Mouse (Mus musculus): Measurements from ENCODE around the gene Traf3. TPM values are rescaled to one million over a fixed set of nuclear protein-coding genes. Genes with fewer than 3 reads are reported as not detected.

The Traf3 gene
- polyA plus RNA-seq, 1 experiment from 2014 or later: 10.2 TPM

DNA sequence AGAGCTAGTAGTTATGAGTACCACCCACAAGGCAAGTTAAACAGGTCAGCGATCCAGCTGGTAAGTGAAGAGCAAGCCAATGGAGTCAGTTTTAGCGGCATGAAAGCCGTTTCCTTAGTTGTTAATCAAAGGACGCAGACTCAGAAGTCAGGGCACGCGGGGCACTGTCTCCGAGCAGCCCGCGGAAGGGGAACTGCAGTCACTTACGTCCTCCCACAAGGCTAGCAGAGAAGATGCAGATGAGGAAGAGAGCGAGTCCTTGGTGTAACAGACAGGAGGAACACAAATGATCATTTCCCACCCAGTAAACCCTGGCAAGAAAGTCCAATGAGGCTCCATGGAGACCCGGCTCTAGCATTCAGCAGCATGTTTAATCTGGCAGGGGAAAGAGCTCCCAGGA is 143.1 kb downstream of the Traf3 start:
- Histone ChIP-seq H3K9me3 (replicated peaks; ENCODE audit: control insufficient read depth, low read length) (no peaks in the 10 kb centered on the region), H3K4me1 (ENCODE audit: control insufficient read depth, insufficient read depth, low read length) (no peaks in the 10 kb centered on the region), H3K4me3 (ENCODE audit: low read depth, low read length) (no peak overlapping the region), H3K9ac (replicated peaks; ENCODE audit: low read length) (no peak overlapping the region), H3K4me2 (ENCODE audit: low read depth, low read length) (no peak overlapping the region), H3K27ac (replicated peaks; ENCODE audit: low read depth, low read length) (no peak overlapping the region), H3K36me3 (replicated peaks; ENCODE audit: control insufficient read depth, insufficient read depth, low read depth, low read length) (peaks cover 15% of the 10 kb centered on the region), H3K27me3 (ENCODE audit: control insufficient read depth, insufficient read depth, low read length) (no peaks in the 10 kb centered on the region)
- 90% methylated on average over 12 of the region's 12 CpGs for WGBS
- ATAC-seq (replicated peaks; ENCODE audit: insufficient number of reproducible peaks, low FRiP score, low TSS enrichment, low read depth) (no peak), DNase-seq (ENCODE audit: low spot score) (no peak)

DNA sequence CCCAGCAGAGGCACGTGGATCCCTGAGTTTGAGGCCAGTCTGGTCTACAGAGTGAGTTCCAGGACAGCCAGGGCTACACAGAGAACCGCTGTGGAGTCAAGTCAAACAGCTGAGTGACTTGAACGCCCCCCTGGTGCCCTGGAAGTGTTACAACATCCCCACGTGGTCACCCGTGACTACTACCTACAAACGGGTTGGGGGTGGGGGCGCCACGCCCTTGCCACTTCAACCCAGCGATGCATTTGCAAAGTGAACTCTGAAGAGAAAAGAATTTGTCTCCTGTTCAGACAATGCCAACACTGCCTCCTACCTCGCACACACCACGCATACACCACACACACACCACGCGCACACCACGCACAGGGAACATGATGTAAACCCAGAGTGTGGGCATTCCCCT is 143.8 kb downstream of the Traf3 start:
- DNase-seq (ENCODE audit: low spot score) (no peak), ATAC-seq (replicated peaks; ENCODE audit: insufficient number of reproducible peaks, low FRiP score, low TSS enrichment, low read depth) (no peak)
- no peak overlapping the region for H3K9ac ChIP-seq (replicated peaks; ENCODE audit: low read length)
- H3K36me3 ChIP-seq (replicated peaks; ENCODE audit: control insufficient read depth, insufficient read depth, low read depth, low read length): peaks cover 15% of the 10 kb centered on the region
- no peaks in the 10 kb centered on the region for H3K4me1 ChIP-seq (ENCODE audit: control insufficient read depth, insufficient read depth, low read length)
- H3K27ac ChIP-seq (replicated peaks; ENCODE audit: low read depth, low read length): no peak overlapping the region
- H3K4me3 ChIP-seq (ENCODE audit: low read depth, low read length): no peak overlapping the region
- H3K9me3 ChIP-seq (replicated peaks; ENCODE audit: control insufficient read depth, low read length): no peaks in the 10 kb centered on the region
- 84% methylated on average over 14 of the region's 14 CpGs for WGBS
- no peak overlapping the region for H3K4me2 ChIP-seq (ENCODE audit: low read depth, low read length)
- H3K27me3 ChIP-seq (ENCODE audit: control insufficient read depth, insufficient read depth, low read length): no peaks in the 10 kb centered on the region

DNA sequence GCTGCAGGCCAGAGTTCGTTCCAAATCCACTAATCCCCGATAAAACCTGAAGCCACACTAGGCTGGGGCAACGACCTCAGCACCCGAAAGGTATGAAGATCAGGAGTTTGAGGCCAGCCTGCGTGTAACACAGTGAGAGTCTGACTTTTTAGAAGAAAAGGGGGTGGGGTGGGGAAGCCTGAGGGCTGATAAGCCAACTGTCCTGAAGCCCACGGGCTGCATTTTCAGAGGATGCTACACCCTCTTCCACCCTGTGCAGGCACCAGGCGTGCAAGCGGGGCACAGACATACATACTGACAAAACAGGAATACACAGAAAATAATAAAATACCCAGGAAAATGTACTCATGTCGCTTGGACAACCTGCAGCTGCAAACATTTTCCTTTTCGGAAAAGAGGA is 145.6 kb downstream of the Traf3 start:
- Histone ChIP-seq H3K9ac (replicated peaks; ENCODE audit: low read length) (no peak overlapping the region), H3K4me1 (ENCODE audit: control insufficient read depth, insufficient read depth, low read length) (no peaks in the 10 kb centered on the region), H3K4me3 (ENCODE audit: low read depth, low read length) (no peak overlapping the region), H3K4me2 (ENCODE audit: low read depth, low read length) (no peak overlapping the region), H3K36me3 (replicated peaks; ENCODE audit: control insufficient read depth, insufficient read depth, low read depth, low read length) (peaks cover 23% of the 10 kb centered on the region), H3K9me3 (replicated peaks; ENCODE audit: control insufficient read depth, low read length) (no peaks in the 10 kb centered on the region), H3K27ac (replicated peaks; ENCODE audit: low read depth, low read length) (no peak overlapping the region), H3K27me3 (ENCODE audit: control insufficient read depth, insufficient read depth, low read length) (no peaks in the 10 kb centered on the region)
- DNase-seq (ENCODE audit: low spot score) (no peak), ATAC-seq (replicated peaks; ENCODE audit: insufficient number of reproducible peaks, low FRiP score, low TSS enrichment, low read depth) (no peak)
- WGBS: 91% methylated on average over 10 of the region's 10 CpGs

DNA sequence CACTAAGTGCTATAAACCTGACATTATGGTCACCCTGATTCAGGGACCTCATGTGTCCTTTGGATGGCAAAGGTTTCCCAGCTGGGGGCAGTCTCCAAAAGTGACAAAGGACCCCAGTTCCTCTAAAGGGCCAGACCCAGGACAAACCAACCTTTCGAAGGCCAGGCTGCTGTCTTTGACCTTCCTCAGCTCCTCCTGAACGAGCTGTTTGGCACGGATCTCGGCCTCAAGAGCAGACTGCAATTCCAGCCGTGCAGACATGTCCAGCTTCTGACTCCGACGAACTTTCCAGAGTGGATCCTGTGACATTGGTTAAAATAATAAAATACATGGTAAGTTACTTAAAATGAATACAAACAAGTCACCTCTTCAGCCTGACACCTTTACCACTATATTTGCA is 148.1 kb downstream of the Traf3 start:
- H3K9ac ChIP-seq (replicated peaks; ENCODE audit: low read length): no peak overlapping the region
- 92% methylated on average over 7 of the region's 7 CpGs for WGBS
- H3K36me3 ChIP-seq (replicated peaks; ENCODE audit: control insufficient read depth, insufficient read depth, low read depth, low read length): peaks cover 37% of the 10 kb centered on the region

More for the DNA sequence above, 148.1 kb downstream of the Traf3 start:
- ATAC-seq (replicated peaks; ENCODE audit: insufficient number of reproducible peaks, low FRiP score, low TSS enrichment, low read depth) (no peak), DNase-seq (ENCODE audit: low spot score) (no peak)
- no peak overlapping the region for H3K27ac ChIP-seq (replicated peaks; ENCODE audit: low read depth, low read length)
- no peaks in the 10 kb centered on the region for H3K27me3 ChIP-seq (ENCODE audit: control insufficient read depth, insufficient read depth, low read length)
- H3K4me1 ChIP-seq (ENCODE audit: control insufficient read depth, insufficient read depth, low read length): no peaks in the 10 kb centered on the region
- H3K4me2 ChIP-seq (ENCODE audit: low read depth, low read length): no peak overlapping the region
- H3K9me3 ChIP-seq (replicated peaks; ENCODE audit: control insufficient read depth, low read length): no peaks in the 10 kb centered on the region
- no peak overlapping the region for H3K4me3 ChIP-seq (ENCODE audit: low read depth, low read length)

Other genes with a start within 250 kb of the Traf3 start
- gene Ankrd9, start 187.3 kb upstream of the Traf3 start, polyA plus RNA-seq (2014; fragmentation: Nextera tagmentation; extraction: Ambion mirVana): 9.5 and 11.5 TPM in 2 replicates
- 13.6 and 16.9 TPM in 2 replicates for gene Rcor1, start 127.0 kb upstream of the Traf3 start, polyA plus RNA-seq (2014; fragmentation: Nextera tagmentation; extraction: Ambion mirVana)
- gene 4930595D18Rik, start 18.1 kb downstream of the Traf3 start, polyA plus RNA-seq (2014; fragmentation: Nextera tagmentation; extraction: Ambion mirVana): not detected in 2 replicates
- gene Amn, start 104.7 kb downstream of the Traf3 start, polyA plus RNA-seq (2014; fragmentation: Nextera tagmentation; extraction: Ambion mirVana): 0.28 TPM in 1 of 2 replicates, not detected in the other
- 19.9 and 24.5 TPM in 2 replicates for gene Cdc42bpb, start 211.3 kb downstream of the Traf3 start, polyA plus RNA-seq (2014; fragmentation: Nextera tagmentation; extraction: Ambion mirVana)
- gene Lbhd2, start 240.4 kb downstream of the Traf3 start, polyA plus RNA-seq (2014; fragmentation: Nextera tagmentation; extraction: Ambion mirVana): 0.45 TPM in 1 of 2 replicates, not detected in the other

Data from embryonic facial prominence, embryonic 11.5 days (tissue).